Mouse (Mus musculus) ES-E14 (cell line): ENCODE results near the gene Sphk2.

Experiments
- CHD2 ChIP-seq: IDR thresholded peaks from 2 replicates; pipeline ENCODE4 v1.6.1; 2014; ENCODE audit warnings: mild to moderate bottlenecking, low read depth, low read length, inconsistent platforms
- HCFC1 ChIP-seq: IDR thresholded peaks from 2 replicates; pipeline ENCODE4 v1.6.1; 2012; ENCODE audit warnings: low read length, inconsistent platforms, borderline replicate concordance; ENCODE audit not compliant: insufficient read depth
- ZC3H11A ChIP-seq: IDR thresholded peaks from 2 replicates; pipeline ENCODE4 v1.6.1; 2012; ENCODE audit warnings: low read depth, mild to moderate bottlenecking, inconsistent platforms, low read length, borderline replicate concordance
- ZNF384 ChIP-seq: IDR thresholded peaks from 2 replicates; pipeline ENCODE4 v1.6.1; 2012; ENCODE audit warnings: low read depth, low read length, inconsistent platforms

DNA sequence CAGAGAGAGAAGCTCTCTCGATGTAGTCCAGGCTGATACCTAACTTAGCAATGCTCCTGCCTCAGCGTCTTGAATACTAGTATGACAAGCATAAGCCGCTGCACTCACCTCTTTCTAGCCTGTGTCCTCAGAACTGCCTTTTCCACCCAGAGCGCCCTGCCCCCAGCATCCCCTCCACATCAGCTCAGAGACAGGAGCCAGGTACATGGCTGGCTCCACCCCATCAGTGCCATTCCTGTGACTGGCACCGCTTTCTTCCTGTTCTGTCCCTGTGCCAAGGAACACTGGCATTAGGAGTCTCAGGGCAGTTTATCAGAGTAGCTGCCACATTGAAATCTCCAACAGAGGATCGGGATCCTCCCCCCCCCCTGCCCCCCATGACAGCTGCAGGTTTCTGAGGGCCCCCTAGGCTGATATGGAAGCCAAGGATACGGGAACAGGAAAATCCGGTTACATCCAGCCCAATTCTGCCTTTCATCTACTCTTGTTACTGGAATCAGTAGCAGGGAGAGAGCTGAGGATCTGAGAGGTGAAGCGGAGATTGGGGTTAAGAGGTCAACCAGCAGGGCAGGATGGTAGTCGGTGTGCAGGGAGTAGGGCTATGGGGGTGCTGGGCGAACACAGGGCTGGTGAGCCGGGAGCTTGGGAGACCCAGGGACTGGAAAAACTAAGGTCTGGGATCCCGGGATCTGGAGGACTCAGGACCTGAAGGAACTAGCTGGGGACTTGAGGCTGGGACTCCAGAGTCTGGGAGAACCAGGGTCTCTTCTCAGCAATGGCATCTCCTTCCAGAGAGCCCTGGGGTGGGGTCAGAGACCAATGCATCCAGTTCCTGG, 52.3 kb downstream of the Sphk2 start:
- TF ChIP-seq HCFC1 (no peak), ZNF384 (no peak), CHD2 (no peak), ZC3H11A (no peak)
